Comparison of ENCODE assay signal across 18 mouse cellular contexts in genomic region chr1:192293391-192293790, GRCm38 (mm10).
A peak's percentile ranks its signal among the peaks of the same experiment; 100 is the strongest.
DNase-seq lines count a peak whose midpoint lies in the region; ATAC-seq and TF ChIP-seq lines count a peak whose summit lies in the region.
"Had no signal": no experiment of that assay in that cellular context is flagged by ENCODE, and none has a peak within 500 bp of the region (broad histone marks: within the 10 kb centered on the region; RNA-seq: fewer than 3 reads in every experiment).

No protein-coding gene starts in this region.

- no peak for TF ChIP-seq CTCF in stomach, postnatal 0 days (IDR thresholded peaks at IDR 0.05; ENCODE audit: low read depth)
- no peak for TF ChIP-seq CTCF in lung, postnatal 0 days (IDR thresholded peaks at IDR 0.05)

- 50% methylated on average over 4 of the region's 4 CpGs for WGBS in kidney, embryonic 15.5 days
- WGBS in stomach, embryonic 15.5 days = 45% methylated on average over 4 of the region's 4 CpGs
- WGBS in stomach, postnatal 0 days = 27% methylated on average over 4 of the region's 4 CpGs
- WGBS in lung, postnatal 0 days = 23% methylated on average over 4 of the region's 4 CpGs

- no peak overlapping the region for H3K27ac ChIP-seq in kidney, embryonic 15.5 days
- no peak overlapping the region for H3K27ac ChIP-seq in stomach, embryonic 15.5 days
- no peak overlapping the region for H3K27ac ChIP-seq in stomach, postnatal 0 days (replicated peaks)
- H3K27ac ChIP-seq in lung, postnatal 0 days (ENCODE audit: low read length) = no peak overlapping the region
- H3K27ac ChIP-seq: embryonic facial prominence, embryonic 10.5 days; gastrocnemius, adult 2 months; heart, embryonic 13.5 days had no signal

- H3K4me3 ChIP-seq in kidney, embryonic 15.5 days (replicated peaks) = no peak overlapping the region
- H3K4me3 ChIP-seq in stomach, embryonic 15.5 days (replicated peaks) = no peak overlapping the region
- no peak overlapping the region for H3K4me3 ChIP-seq in stomach, postnatal 0 days (ENCODE audit: low read depth, low read length)
- H3K4me3 ChIP-seq in lung, postnatal 0 days (ENCODE audit: low read depth, low read length) = no peak overlapping the region
- H3K4me3 ChIP-seq: embryonic facial prominence, embryonic 10.5 days; gastrocnemius, adult 2 months; heart, embryonic 13.5 days had no signal

- H3K36me3 ChIP-seq in kidney, embryonic 15.5 days = no peaks in the 10 kb centered on the region
- H3K36me3 ChIP-seq in stomach, embryonic 15.5 days = no peaks in the 10 kb centered on the region
- H3K36me3 ChIP-seq in stomach, postnatal 0 days (ENCODE audit: control insufficient read depth, insufficient read depth, low read length) = no peaks in the 10 kb centered on the region
- no peaks in the 10 kb centered on the region for H3K36me3 ChIP-seq in lung, postnatal 0 days (ENCODE audit: insufficient read depth, low read length)
- H3K36me3 ChIP-seq: embryonic facial prominence, embryonic 10.5 days; G1E; heart, embryonic 13.5 days had no signal

- H3K27me3 ChIP-seq in kidney, embryonic 15.5 days = no peaks in the 10 kb centered on the region
- no peaks in the 10 kb centered on the region for H3K27me3 ChIP-seq in stomach, embryonic 15.5 days (replicated peaks)
- H3K27me3 ChIP-seq in stomach, postnatal 0 days (ENCODE audit: control insufficient read depth, insufficient read depth, low read length) = no peaks in the 10 kb centered on the region
- no peaks in the 10 kb centered on the region for H3K27me3 ChIP-seq in lung, postnatal 0 days (replicated peaks; ENCODE audit: insufficient read depth, low read length)
- H3K27me3 ChIP-seq: heart, embryonic 13.5 days had no signal

- peak; percentile 60 for DNase-seq in heart, adult 11 months
- DNase-seq in heart, postnatal 10 days = no peak
- no peak for DNase-seq in kidney, postnatal 36 days
- DNase-seq in stomach, postnatal 0 days (ENCODE audit: low spot score) = no peak
- DNase-seq in lung, postnatal 0 days (ENCODE audit: low spot score) = no peak
- DNase-seq: adrenal gland, adult 8-10 months; adrenal gland, postnatal 36 days; B cell, adult 2 months; gastrocnemius, adult 2 months; gastrocnemius, postnatal 25 days; heart, postnatal 4 days had no signal

- TF ChIP-seq EP300 in stomach, postnatal 0 days (optimal IDR thresholded peaks at IDR 0.05) = no peak
- no peak for TF ChIP-seq EP300 in lung, postnatal 0 days (IDR thresholded peaks at IDR 0.05)

- peak; percentile 58; the same call in 1 of the 2 replicates for ATAC-seq in kidney, embryonic 15.5 days (replicated peaks; ENCODE audit: low FRiP score)
- ATAC-seq in stomach, embryonic 15.5 days (ENCODE audit: insufficient read depth, low FRiP score, low read depth) = peak; percentile 70; the same call in 1 of the 2 replicates
- ATAC-seq in stomach, postnatal 0 days (ENCODE audit: low FRiP score, low TSS enrichment) = no peak
- ATAC-seq in lung, postnatal 0 days = no peak
- ATAC-seq: CD4-positive, CD25-positive, alpha-beta regulatory T cell, adult 4 months; forebrain, embryonic 14.5 days had no signal

- H3K4me2 ChIP-seq in kidney, embryonic 15.5 days = no peak overlapping the region
- H3K4me2 ChIP-seq in stomach, embryonic 15.5 days = no peak overlapping the region
- H3K4me2 ChIP-seq in stomach, postnatal 0 days (replicated peaks; ENCODE audit: low read depth) = no peak overlapping the region
- no peak overlapping the region for H3K4me2 ChIP-seq in lung, postnatal 0 days (replicated peaks; ENCODE audit: low read depth, low read length)
- H3K4me2 ChIP-seq: heart, embryonic 13.5 days had no signal

- intact Hi-C loops in heart, postnatal 10 days (cut with DNase I) = no loop called here

- H3K9ac ChIP-seq in kidney, embryonic 15.5 days = no peak overlapping the region
- H3K9ac ChIP-seq in stomach, embryonic 15.5 days = no peak overlapping the region
- H3K9ac ChIP-seq in stomach, postnatal 0 days (ENCODE audit: low read length) = no peak overlapping the region
- no peak overlapping the region for H3K9ac ChIP-seq in lung, postnatal 0 days (replicated peaks; ENCODE audit: low read depth)
- H3K9ac ChIP-seq: heart, embryonic 13.5 days had no signal

- no peaks in the 10 kb centered on the region for H3K9me3 ChIP-seq in kidney, embryonic 15.5 days (replicated peaks)
- no peaks in the 10 kb centered on the region for H3K9me3 ChIP-seq in stomach, embryonic 15.5 days
- no peaks in the 10 kb centered on the region for H3K9me3 ChIP-seq in stomach, postnatal 0 days (ENCODE audit: control insufficient read depth, low read length)
- H3K9me3 ChIP-seq in lung, postnatal 0 days (ENCODE audit: low read length) = no peaks in the 10 kb centered on the region
- H3K9me3 ChIP-seq: embryonic facial prominence, embryonic 10.5 days; G1E; heart, embryonic 13.5 days had no signal

- no peaks in the 10 kb centered on the region for H3K4me1 ChIP-seq in kidney, embryonic 15.5 days
- no peaks in the 10 kb centered on the region for H3K4me1 ChIP-seq in stomach, embryonic 15.5 days
- no peaks in the 10 kb centered on the region for H3K4me1 ChIP-seq in stomach, postnatal 0 days (replicated peaks; ENCODE audit: control insufficient read depth, insufficient read depth)
- no peaks in the 10 kb centered on the region for H3K4me1 ChIP-seq in lung, postnatal 0 days (ENCODE audit: insufficient read depth, low read depth, low read length)
- H3K4me1 ChIP-seq: embryonic facial prominence, embryonic 10.5 days; heart, embryonic 13.5 days had no signal

Comparison
In these comparisons a context has a peak if more than half of its experiments do, and no peak if none do; other contexts are left out.
1. ATAC-seq: peak in kidney, embryonic 15.5 days (single experiment) and stomach, embryonic 15.5 days (single experiment); none in stomach, postnatal 0 days (single experiment) and lung, postnatal 0 days (single experiment).